Mouse (Mus musculus): ENCODE measurements around the gene Slc1a2. TPM values are rescaled to one million over a fixed set of nuclear protein-coding genes. Genes with fewer than 3 reads are reported as not detected.
A peak's percentile ranks its signal among the peaks of the same experiment; 100 is the strongest.

Gene Slc1a2
- polyA plus RNA-seq, 1 experiment, result 0.41 TPM

DNA sequence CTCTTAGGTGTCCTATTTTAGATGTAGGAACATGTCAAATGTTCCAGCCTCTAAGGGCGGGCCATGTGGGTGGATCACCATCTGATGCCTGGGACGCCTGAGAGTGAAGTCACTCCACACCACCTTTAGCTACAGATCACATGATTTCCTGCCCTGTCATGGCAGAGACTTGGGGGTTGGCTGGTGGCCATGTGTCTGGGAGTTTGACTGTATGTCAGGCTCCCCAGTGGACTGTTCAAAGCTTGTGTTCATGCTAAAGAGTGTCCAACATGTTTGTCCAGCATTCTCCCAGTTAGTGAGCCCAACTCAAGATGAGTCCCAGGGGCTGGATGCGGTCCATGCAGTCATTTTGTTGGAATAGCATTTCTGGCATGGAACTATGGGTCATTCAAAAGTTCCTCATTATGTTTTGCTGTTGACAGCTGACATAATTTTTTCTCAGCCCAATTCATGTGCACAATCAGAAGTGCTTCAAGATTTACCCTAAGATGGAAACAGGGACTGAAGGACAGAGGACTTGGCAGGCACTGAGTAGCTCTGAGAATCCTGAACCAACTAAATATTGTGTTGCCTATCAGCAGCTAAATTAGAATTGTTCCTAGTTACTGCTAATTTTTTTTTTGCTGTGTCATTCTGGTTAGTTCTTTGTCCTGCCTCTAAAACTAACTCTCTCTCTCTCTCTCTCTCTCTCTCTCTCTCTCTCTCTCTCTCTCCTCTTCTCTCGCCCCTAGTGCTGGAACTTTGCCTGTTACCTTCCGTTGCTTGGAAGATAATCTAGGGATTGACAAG, 102.0 kb downstream of the Slc1a2 start:
- no peak for DNase-seq (ENCODE audit: low read depth)

DNA sequence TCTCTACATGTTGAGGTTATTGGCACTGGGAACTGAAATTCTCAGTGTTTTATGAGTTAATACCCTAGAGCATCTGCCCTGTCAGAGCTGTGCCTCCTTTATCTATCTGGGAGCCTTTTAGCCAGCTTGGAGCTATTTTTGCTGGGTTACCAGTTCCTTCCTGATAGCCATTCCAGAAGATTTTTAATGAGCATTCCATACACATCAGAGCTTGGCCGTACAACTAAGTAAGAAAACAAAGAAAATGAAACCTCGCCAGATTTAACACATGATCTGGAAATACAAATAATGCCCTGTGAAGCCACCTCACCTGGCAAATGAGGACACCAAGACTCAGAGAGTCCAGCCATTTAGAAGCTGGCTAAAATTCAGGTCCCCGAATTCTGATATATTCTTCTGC, 104.7 kb downstream of the Slc1a2 start:
- DNase-seq (ENCODE audit: low read depth), result peak; percentile 55

DNA sequence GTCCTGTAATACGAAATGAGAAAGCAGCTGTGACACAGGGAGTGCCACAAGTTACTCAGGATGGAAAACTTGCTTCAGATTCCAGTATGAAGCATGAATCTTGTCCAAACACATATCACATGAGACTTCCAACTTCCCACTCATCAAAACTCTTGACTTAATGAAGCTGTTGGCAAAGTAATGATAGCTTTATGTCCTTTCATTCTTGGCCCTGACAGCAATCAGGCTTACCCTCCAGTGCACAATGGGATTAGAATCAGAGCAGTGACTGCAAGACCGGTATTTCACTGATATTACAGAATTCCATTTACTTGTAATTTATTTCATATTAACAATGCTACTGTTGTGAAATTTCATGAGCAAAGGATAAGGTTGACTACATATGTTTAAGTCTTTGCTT, 105.5 kb downstream of the Slc1a2 start:
- DNase-seq (ENCODE audit: low read depth), result peak; percentile 95

DNA sequence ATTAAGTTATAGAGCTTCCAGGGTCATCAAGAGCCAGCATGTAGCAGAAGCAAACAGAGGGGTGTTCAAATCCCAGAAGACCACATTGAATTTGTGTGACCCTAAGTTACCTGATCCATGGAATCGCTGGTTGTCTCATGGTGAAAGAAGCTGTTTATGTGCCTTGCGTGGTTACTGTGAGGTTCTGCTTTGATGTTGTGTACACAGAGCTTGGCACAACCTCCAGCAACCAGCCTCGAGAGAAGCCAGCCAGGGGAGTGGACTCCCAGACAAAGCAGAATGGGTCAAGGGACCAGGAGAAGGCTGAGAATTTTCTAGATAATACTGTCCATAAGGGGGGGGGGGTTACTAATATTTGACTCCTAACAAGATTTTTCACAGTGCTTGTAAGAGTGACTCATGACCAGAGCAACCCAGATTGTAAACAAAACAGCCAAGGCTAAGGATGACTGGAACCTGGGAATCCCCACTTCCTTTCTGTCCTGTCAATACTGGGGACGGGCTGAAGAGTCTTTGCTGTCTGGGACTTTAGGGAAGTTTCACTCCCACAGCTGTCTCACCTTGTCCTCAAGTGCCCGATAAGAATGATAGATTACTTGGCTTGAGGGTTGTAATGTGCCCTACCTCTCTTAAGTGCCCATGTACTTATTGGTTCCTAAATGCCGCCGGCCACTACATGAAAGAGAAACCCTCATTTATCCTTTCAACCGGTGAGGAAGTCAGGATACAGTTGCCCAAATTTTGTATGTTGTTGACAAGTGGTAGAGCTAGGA, 106.3 kb downstream of the Slc1a2 start:
- no peak for DNase-seq (ENCODE audit: low read depth)

DNA sequence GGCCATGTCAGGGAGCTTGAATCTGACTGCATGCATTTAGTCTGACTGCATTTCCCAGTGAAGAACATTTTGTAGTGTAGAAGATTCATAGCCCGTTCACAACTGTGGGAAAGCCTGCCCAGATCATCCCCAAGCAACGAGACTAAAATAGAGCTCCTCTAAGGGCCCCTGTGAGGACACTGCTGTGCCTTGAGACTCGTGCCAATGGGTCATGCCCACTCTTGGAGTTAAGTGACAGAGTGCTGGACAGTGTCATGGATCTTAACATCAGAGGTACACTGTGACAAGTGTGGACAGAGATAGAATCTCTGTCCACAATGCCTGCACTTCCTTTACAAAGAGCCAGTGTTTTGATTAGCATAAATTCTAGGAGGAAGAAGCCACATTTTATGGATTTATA, 109.8 kb downstream of the Slc1a2 start:
- DNase-seq (ENCODE audit: low read depth), result no peak

DNA sequence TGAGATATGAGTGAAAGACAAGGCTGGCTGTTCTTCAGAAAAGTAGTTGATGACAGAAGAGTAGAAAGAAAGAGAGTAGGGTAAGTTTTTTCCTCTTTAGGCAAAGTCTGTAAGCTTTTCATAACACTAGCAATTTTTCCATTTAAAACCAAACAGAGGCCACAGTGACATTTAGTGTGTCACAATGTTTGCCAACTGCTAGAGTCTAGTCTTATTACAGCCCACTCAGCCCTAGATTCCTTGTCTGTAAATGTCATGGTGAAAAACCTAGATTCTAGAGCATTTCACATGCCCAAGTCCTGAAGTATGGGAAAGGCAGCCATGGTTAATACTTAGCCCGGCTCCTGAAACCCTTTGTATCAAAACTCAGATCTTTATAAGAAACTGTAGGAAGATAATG, 112.8 kb downstream of the Slc1a2 start:
- no peak for DNase-seq (ENCODE audit: low read depth)

GRCm38 (mm10) chr2:102772276-102772675, 113.8 kb downstream of the Slc1a2 start:
- no peak for DNase-seq (ENCODE audit: low read depth)

- no peak for DNase-seq (ENCODE audit: low read depth)
These were observed 116.2 kb downstream of the Slc1a2 start for GRCm38 (mm10) chr2:102774700-102775099.

DNA sequence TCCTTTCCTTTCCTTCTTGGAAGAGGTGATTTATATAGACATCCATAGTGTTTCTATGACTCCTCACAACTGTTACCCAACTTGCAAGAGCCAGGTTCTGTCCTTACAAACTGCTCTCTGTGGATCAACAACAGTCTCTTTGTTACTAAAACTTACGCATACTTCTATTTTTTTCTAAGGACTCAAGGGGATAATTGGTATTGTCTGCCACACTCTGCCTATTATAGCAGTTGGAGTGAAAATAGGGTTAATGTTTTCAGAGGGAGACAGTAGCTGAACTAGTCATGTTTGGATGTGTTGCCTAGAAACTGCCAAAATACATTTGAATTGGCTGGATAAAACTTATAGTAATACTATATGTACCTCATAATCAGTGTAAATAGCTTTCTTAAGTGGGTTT, 117.1 kb downstream of the Slc1a2 start:
- no peak for DNase-seq (ENCODE audit: low read depth)

- peak; percentile 75 for DNase-seq (ENCODE audit: low read depth)
These were observed 119.7 kb downstream of the Slc1a2 start for GRCm38 (mm10) chr2:102778208-102778607.

- no peak for DNase-seq (ENCODE audit: low read depth)
These were observed 124.3 kb downstream of the Slc1a2 start for GRCm38 (mm10) chr2:102782751-102783150.

- no peak for DNase-seq (ENCODE audit: low read depth)
These were observed 127.2 kb downstream of the Slc1a2 start for GRCm38 (mm10) chr2:102785696-102786095.

DNA sequence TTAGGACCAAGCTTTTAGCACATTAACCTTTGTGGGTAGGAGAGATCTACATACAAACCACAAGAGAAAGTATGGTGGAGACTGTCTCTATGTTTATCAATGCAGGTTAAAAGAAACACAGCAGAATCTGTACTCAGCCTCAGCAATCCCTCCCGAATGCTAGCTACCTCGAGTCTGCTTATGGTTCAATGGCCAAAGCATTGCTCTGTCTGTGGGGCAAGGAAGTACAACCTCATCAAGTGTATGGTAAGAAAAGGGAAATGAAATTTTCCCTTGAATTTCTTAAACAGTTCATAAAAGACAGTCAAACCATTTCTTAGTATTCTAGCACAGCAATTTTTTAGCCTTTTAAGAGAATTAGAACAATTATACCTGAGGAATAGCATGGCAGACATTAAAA, 133.2 kb downstream of the Slc1a2 start:
- no peak for DNase-seq (ENCODE audit: low read depth)

DNA sequence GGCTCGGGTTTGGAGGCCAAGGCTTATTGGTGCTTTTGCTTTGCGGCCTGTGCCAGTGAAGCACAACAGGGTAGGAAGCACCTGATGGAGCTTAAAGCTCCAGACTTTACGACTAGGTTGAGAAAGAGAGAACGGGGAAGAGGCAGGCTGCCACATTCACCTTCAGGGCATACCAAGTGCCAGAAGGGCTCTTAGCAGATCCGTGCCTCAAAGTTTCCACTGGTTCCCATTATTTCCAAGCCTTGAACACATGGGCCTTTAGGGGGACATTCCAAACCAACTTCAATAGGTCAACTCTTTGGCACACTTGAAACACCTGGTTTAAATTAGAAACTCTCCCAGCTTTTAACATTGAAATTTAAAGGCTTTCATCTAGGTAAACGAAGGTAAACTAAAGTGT, 134.3 kb downstream of the Slc1a2 start:
- no peak for DNase-seq (ENCODE audit: low read depth)

- DNase-seq (ENCODE audit: low read depth), result no peak
These were observed 136.6 kb downstream of the Slc1a2 start for GRCm38 (mm10) chr2:102795034-102795433.

- DNase-seq (ENCODE audit: low read depth), result no peak
These were observed 139.7 kb downstream of the Slc1a2 start for GRCm38 (mm10) chr2:102798149-102798548.

- no peak for DNase-seq (ENCODE audit: low read depth)
These were observed 143.4 kb downstream of the Slc1a2 start for GRCm38 (mm10) chr2:102801899-102802298.

DNA sequence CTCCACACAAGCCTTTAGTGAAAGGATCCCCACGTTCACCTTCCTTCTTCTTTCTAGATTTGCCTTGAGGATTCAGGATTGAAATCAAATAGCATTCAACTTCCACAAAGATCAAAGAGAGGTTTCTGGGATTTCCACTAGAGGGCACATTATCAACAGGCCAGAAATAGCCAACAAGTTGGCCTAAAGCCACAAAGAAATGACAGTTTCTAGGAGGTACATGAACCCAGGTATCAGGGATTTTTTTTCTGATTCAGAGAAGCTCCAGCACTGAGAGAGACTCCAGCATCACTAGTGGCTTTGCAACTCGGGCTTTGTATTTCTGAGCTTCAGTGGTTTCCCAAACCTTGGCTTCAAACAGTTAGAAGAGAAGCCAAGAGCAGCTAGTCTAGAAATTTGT, 145.7 kb downstream of the Slc1a2 start:
- no peak for DNase-seq (ENCODE audit: low read depth)

- no peak for DNase-seq (ENCODE audit: low read depth)
These were observed 146.8 kb downstream of the Slc1a2 start for GRCm38 (mm10) chr2:102805283-102805682.

- DNase-seq (ENCODE audit: low read depth), result no peak
These were observed 147.5 kb downstream of the Slc1a2 start for GRCm38 (mm10) chr2:102805761-102806496.

GRCm38 (mm10) chr2:102807633-102808032, 149.2 kb downstream of the Slc1a2 start:
- no peak for DNase-seq (ENCODE audit: low read depth)

DNA sequence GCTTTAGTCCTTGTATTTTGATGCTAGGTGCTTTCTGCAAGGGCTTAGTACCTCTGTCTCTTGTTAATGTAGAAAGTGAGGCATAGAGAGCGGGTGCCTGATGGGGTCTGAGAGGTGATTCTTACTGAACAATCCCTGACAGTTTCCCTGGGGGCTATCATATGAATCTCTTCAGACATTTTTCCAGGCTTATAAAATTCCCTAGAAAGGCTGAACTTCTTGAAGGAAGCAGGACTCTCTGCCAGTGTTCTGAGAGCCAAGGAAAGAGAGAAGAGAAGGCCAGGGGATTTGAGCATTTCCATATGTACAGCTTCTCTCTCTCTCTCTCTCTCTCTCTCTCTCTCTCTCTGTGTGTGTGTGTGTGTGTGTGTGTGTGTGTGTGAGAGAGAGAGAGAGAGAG, 151.0 kb downstream of the Slc1a2 start:
- DNase-seq (ENCODE audit: low read depth), result no peak

- no peak for DNase-seq (ENCODE audit: low read depth)
These were observed 154.3 kb downstream of the Slc1a2 start for GRCm38 (mm10) chr2:102812756-102813155.
